Mouse (Mus musculus): ENCODE measurements around the gene Rnf7.

DNA sequence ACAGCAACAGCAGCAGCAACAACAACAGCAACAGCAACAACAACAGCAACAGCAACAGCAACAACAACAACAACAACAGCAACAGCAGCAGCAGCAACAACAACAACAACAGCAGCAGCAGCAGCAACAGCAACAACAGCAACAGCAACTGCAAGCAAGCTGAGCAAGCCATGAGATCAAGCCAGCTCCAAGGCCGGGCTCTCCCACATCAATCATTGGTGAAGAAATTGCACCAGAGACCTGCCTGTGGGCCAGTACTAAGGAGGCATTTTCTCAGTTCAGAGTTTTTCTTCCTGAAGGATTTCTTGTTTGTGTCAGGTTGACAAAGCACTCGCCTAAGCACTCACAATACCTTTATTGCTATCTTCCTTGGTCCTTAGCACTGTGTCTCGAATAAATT, 38.3 kb upstream of the Rnf7 start:
- no peak for TF ChIP-seq CTCF (IDR thresholded peaks at IDR 0.05; ENCODE audit: low read depth, low read length)
- no peak for TF ChIP-seq EP300 (IDR thresholded peaks at IDR 0.05; ENCODE audit: insufficient read depth, low read depth, low read length)

All from ES-Bruce4 (cell line).